Mouse (Mus musculus) testis, adult 2 months (tissue): ENCODE measurements around the gene E2f2.

Experiments
- CTCF ChIP-seq: fragments of 200-500 bp; IDR thresholded peaks from 2 replicates; pipeline ENCODE4 v1.5.1; 2012; ENCODE audit warnings: low read depth, mild to moderate bottlenecking, inconsistent platforms, low read length, moderate library complexity; ENCODE audit not compliant: control insufficient read depth, insufficient read depth, insufficient replicate concordance
- POLR2A ChIP-seq: fragments of 200-500 bp; IDR thresholded peaks from 2 replicates; pipeline ENCODE4 v1.6.1; 2012; ENCODE audit warnings: low read depth, mild to moderate bottlenecking, inconsistent platforms, low read length, moderate library complexity; ENCODE audit not compliant: control insufficient read depth

GRCm38 (mm10) chr4:136170401-136170800 lies 1.8 kb upstream of the E2f2 start:
- TF ChIP-seq POLR2A: no peak
- no peak for TF ChIP-seq CTCF
